Mouse (Mus musculus) urinary bladder, postnatal 36 days (tissue): Measurements from ENCODE around the gene Pdia3.
"Not testable (repeated sequence)": the region's sequence is repeated elsewhere in the genome, so short reads cannot be mapped to it uniquely, and the experiment has no call there.

Source experiments
- DNase-seq, 2 experiments: peaks; one replicate each; pipeline ENCODE4 v3.0.0; 2022; ENCODE audit warnings: low spot score in 2 of 2, mixed read lengths in 1 of 2

Pdia3 gene

DNA sequence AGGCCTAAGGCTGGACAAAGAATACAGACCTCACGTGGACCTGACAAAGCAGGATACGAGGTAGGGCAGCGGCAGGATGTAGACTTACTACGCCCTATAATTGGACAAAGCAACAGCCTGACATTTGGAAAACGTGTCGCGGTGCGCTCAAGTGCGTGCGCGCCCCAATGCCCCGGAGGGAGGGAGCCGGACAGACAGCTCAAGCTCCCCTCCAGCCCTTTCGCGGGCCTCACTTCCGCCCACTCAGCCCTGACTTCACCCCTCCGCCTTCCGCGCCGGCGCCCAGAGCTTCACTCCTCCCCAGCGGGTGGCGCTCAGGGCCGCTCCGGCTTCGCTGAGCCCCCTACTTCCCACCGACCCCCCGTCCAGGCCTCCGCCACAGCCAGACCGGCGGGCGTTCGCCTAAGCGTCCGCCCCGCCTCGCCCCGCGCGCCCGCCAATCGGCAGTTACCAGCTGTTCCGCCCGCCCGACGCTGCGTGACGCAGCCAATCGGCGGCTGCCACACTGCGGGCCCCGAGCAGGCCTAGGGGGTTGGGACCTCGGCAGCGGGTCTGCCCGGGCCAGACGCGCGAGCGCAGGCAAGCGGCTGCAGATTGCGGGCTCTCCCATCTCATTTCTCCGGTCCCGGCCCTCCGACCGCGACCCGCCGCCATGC, at the start of gene Pdia3, which contains the start of gene Catsper2:
Gene Pdia3, plus strand, starts transcription at position 389 of the 656 bp plus-strand sequence.
Gene Catsper2, minus strand, starts transcription at position 406 of the 656 bp plus-strand sequence.
- peak; percentile 91 to 96 for DNase-seq

GRCm38 (mm10) chr2:121368831-121369230, 44.7 kb upstream of the Pdia3 start:
- no peak for DNase-seq

- DNase-seq, result no peak
Measured at GRCm38 (mm10) chr2:121370921-121371320, 42.7 kb upstream of the Pdia3 start.

DNA sequence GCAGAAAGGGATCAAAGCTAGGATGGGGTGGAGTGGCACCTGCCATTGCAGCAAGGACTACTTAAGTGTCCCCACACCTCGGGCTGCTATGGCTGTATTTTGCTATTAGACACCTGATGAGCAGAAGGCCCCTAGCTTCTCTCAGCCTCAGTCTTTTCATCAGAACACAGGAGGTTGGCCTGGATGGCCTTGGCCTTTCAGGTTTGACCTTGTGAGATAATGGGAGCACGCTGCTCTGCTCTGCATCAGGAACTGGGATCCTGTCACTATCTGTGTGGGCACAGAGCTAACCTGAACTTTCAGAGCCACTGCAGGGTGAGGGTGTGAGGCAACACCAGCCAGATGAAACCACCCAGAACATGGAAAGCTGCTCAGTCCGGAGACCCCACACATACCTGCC, 41.3 kb upstream of the Pdia3 start:
- DNase-seq, result no peak

GRCm38 (mm10) chr2:121374766-121375165, 38.8 kb upstream of the Pdia3 start:
- DNase-seq, result no peak

DNA sequence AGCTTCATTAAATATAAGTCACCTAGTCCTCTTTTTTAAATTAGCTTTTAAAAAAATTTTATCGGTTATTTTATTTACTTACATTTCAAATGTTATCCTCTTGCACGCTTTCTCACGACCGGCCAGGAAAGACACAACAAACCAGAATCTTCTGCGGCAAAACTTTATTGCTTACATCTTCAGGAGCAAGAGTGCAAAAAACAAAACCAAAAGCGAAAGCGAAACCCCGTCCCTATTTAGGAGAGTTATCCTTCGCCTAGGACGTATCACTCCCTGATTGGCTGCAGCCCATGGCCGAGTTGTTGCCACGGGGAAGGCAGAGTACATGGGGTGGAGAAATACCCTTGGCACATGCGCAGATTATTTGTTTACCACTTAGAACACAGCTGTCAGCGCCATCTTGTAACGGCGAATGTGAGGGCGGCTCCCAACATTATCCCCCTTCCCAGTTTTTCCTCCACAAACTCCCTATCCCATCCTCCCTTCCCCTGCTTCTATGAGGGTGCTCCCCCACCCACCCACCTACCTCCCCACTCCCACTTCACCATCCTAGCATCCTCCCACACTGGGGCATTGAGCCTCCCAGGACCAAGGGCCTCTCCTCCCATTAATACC, 26.5 kb upstream of the Pdia3 start, which contains the start of gene Strc:
Gene Strc, minus strand, starts transcription at position 208 of the 615 bp plus-strand sequence.
- not testable (repeated sequence) for DNase-seq

DNA sequence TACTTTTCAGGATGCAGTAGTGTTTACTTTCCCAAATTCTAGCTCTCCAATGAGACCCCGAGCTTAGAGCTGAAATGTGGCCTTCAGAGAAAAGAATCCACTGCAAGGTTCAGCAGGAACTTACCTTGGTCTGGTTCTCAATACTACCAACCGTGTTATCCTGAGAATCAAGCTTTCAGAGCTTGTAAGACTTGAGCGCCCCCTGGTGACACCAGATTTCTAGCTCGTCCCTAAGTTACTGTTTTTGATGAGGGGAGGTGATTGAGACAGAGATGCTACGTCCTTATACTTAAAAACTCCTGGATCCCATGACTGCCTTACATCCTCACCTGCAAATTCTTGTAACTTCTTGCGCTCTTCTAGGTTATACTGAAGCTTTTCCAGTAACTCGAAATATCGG, 17.0 kb upstream of the Pdia3 start:
- DNase-seq, result peak; percentile 66 to 74

GRCm38 (mm10) chr2:121403296-121403695, 10.3 kb upstream of the Pdia3 start:
- DNase-seq, result no peak

DNA sequence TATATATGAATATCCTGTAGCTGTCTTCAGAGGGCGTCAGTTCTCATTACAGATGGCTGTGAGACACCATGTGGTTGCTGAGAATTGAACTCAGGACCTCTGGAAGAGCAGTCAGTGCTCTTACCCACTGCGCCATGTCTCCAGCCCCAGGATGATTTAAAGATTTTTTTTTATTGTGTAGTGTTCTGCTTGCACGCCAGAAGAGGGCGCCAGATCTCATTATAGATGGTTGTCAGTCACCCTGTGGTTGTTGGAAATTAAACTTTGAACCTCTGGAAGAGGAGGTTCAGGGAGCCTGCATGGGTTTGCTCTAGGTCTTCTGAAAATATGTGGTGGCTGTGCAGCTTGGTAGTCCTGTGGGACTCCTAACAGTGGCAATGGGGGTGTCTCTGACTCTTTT, 5.4 kb upstream of the Pdia3 start:
- DNase-seq, result peak in 1 of 2 experiments; percentile 8

GRCm38 (mm10) chr2:121412843-121413386, 660 bp upstream of the Pdia3 start:
- DNase-seq, result peak in 1 of 2 experiments; percentile 2

DNA sequence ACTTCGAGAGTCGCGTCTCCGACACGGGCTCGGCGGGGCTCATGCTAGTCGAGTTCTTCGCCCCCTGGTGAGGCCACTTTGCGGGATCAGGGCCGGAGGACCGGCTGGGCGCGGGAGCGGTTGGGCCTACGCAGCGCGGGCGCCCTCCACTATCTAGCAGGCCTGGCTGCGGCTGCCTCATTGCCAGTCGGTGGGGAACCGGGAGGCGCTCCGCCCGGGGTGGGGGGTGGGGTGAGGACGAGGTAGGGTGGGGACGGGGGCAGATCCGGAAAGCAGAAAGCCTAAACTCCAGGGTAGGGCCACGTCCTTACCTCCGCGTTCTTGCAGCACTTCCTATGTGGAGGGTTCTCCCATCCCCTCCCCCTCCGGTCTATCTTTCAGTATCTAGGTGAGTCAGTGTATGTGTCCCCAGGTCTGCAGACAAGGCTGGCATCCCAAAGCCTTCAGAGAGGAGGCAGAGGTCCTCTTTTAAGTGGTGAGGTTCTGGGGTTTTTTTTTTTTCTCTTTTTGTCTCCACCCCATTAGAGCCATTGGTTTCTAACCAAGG, 637 bp downstream of the Pdia3 start:
- peak in 1 of 2 experiments; percentile 33 for DNase-seq

DNA sequence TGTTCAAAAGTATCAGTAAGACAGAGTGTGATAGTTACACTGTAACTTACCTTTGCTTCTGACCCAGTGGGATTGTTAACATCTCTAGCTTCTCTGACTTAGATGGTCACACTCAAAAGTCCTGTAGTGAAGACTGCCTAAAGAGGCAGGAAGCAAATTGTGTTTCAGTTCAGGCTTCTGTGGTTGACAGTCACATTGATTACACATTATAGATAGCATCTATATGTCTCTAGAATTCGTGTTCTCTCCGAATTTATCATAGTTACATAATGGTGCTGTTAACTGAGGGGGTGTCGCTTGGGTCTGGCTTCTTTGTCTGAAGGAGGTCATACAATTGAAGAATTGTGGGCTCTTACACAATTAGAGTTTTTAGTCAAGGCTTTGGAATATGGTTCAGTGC, 1.5 kb downstream of the Pdia3 start:
- no peak for DNase-seq

DNA sequence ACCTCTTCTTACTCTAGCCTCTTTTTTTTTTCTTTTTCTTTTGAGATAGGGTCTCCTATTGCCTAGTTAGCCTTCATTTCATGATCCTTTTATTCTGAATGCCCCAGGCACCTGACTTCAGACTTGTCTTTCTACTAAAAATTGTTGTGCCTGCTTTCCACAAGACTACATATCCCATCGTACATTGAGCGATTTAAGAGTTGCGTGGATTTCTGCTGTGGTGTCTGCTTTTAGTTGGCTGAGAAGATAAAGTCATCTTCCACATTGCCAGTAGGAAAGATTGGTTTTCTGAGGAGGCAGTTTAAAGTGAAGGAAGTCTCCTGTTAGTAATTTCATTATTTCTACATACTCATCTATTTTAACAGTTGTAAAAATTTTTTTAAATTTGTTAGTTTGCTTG, 2.0 kb downstream of the Pdia3 start:
- DNase-seq, result no peak

- DNase-seq, result no peak
Measured at GRCm38 (mm10) chr2:121416356-121416755, 2.8 kb downstream of the Pdia3 start.

- no peak for DNase-seq
Measured at GRCm38 (mm10) chr2:121418476-121418875, 4.9 kb downstream of the Pdia3 start.

DNA sequence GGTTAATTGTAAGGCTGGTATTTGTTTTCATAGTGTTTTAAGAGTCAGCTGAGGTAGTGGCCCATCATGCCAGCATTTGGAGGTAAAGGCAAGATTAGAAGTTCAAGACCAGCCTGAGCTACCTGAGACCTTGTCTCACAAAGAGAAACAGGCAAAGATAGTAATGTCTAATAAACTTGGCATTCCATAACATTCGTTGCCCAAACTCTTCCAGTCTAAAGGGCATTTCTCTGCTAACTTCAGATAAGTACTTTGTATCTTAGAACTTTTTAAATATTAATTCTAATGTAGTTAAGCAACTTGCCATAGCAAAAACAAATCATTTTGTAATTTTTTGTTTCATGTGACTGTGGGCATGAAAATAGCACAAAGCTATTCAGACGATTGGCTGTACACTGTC, 9.6 kb downstream of the Pdia3 start:
- no peak for DNase-seq

GRCm38 (mm10) chr2:121425890-121426289, 12.3 kb downstream of the Pdia3 start:
- no peak for DNase-seq

- DNase-seq, result no peak
Measured at GRCm38 (mm10) chr2:121434854-121435253, 21.3 kb downstream of the Pdia3 start.

GRCm38 (mm10) chr2:121439746-121440145, 26.2 kb downstream of the Pdia3 start:
- DNase-seq, result no peak

GRCm38 (mm10) chr2:121440834-121441605, 27.4 kb downstream of the Pdia3 start:
- DNase-seq, result no peak

- no peak for DNase-seq
Measured at GRCm38 (mm10) chr2:121441800-121442199, 28.2 kb downstream of the Pdia3 start.
